Mouse (Mus musculus): ENCODE results near the gene Zfr.

GRCm38 (mm10) chr15:12217849-12218248, 100.2 kb downstream of the Zfr start:
- TF ChIP-seq POLR2A (IDR thresholded peaks at IDR 0.05; ENCODE audit: extremely low read depth, insufficient read depth, low read length) = no peak
- no peak for TF ChIP-seq CTCF (IDR thresholded peaks at IDR 0.05; ENCODE audit: low read depth, low read length)

Measured in liver, adult 2 months (tissue).